7 mouse cellular contexts compared by ENCODE assay signal in genomic region chr19:5016782-5017181, GRCm38 (mm10). TPM values are rescaled to one million over a fixed set of nuclear protein-coding genes. Genes with fewer than 3 reads are reported as not detected.
DNase-seq lines count a peak whose midpoint lies in the region; ATAC-seq and TF ChIP-seq lines count a peak whose summit lies in the region.

No protein-coding gene starts in this region.

- 0 out of 2 replicates have a peak overlapping the region, but pooled peaks have one; percentile 9 for H3K9ac ChIP-seq in ES-Bruce4 (ENCODE audit: low read depth, poor library complexity, severe bottlenecking)
- H3K9ac ChIP-seq in lung, postnatal 0 days (replicated peaks; ENCODE audit: low read depth), result no peak overlapping the region

- intact Hi-C loops in gastrocnemius, postnatal 36 days (cut with DNase I), result no loop called here

- peaks cover 1% of the 10 kb centered on the region for H3K4me1 ChIP-seq in ES-Bruce4 (ENCODE audit: control insufficient read depth, insufficient read depth, low read length)
- H3K4me1 ChIP-seq in lung, postnatal 0 days (ENCODE audit: insufficient read depth, low read depth, low read length), result no peaks in the 10 kb centered on the region

- TF ChIP-seq POLR2A in ES-Bruce4 (IDR thresholded peaks at IDR 0.05; ENCODE audit: insufficient read depth, low read length), result no peak

- peak overlapping the region; percentile 62 for H3K27ac ChIP-seq in ES-Bruce4 (ENCODE audit: insufficient read depth, low read length)
- peak overlapping the region; percentile 38; the same call in 1 of the 2 replicates for H3K27ac ChIP-seq in lung, postnatal 0 days (ENCODE audit: low read length)

- H3K4me3 ChIP-seq in ES-Bruce4 (ENCODE audit: low read depth, low read length), result no peak overlapping the region
- H3K4me3 ChIP-seq in lung, postnatal 0 days (ENCODE audit: low read depth, low read length), result no peak overlapping the region

- peak; percentile 92 for TF ChIP-seq CTCF in ES-Bruce4 (IDR thresholded peaks at IDR 0.05; ENCODE audit: low read depth, low read length)
- TF ChIP-seq CTCF in lung, postnatal 0 days (IDR thresholded peaks at IDR 0.05), result peak; percentile 84

- H3K9me3 ChIP-seq in ES-Bruce4 (replicated peaks; ENCODE audit: control insufficient read depth, insufficient read depth, low read length, poor library complexity, severe bottlenecking), result no peaks in the 10 kb centered on the region
- no peaks in the 10 kb centered on the region for H3K9me3 ChIP-seq in lung, postnatal 0 days (ENCODE audit: low read length)

- H3K36me3 ChIP-seq in ES-Bruce4 (ENCODE audit: control insufficient read depth, insufficient read depth, low read length, poor library complexity, severe bottlenecking), result no peaks in the 10 kb centered on the region
- H3K36me3 ChIP-seq in lung, postnatal 0 days (ENCODE audit: insufficient read depth, low read length), result no peaks in the 10 kb centered on the region

- H3K4me2 ChIP-seq in lung, postnatal 0 days (replicated peaks; ENCODE audit: low read depth, low read length), result peak overlapping the region; percentile 27; the same call in 1 of the 2 replicates

- TF ChIP-seq EP300 in ES-Bruce4 (IDR thresholded peaks at IDR 0.05; ENCODE audit: insufficient read depth, low read depth, low read length), result no peak
- no peak for TF ChIP-seq EP300 in lung, postnatal 0 days (IDR thresholded peaks at IDR 0.05)

- peak; percentile 74 for ATAC-seq in lung, postnatal 0 days

- WGBS in lung, postnatal 0 days, result 24% methylated on average over 12 of the region's 12 CpGs

- H3K27me3 ChIP-seq in ES-Bruce4 (ENCODE audit: control insufficient read depth, insufficient read depth, low read length, poor library complexity, severe bottlenecking), result no peaks in the 10 kb centered on the region
- no peaks in the 10 kb centered on the region for H3K27me3 ChIP-seq in lung, postnatal 0 days (replicated peaks; ENCODE audit: insufficient read depth, low read length)

- peak; percentile 84 to 87 for DNase-seq in B cell, adult 2 months
- peak; percentile 70 for DNase-seq in cerebellum, adult 9-11 months
- DNase-seq in gastrocnemius, postnatal 36 days, result peak; percentile 31 to 53
- DNase-seq in kidney, adult 9 months, result peak; percentile 72
- peak; percentile 88 for DNase-seq in lung, postnatal 0 days (ENCODE audit: low spot score)
- peak; percentile 56 for DNase-seq in spleen, adult 12 weeks (ENCODE audit: low spot score)

RNA-seq across cellular contexts. Expression of gene Slc29a2, which starts 6.9 kb away (rescaled TPM):
- 16.8 and 18.5 TPM in 2 replicates for polyA plus RNA-seq in ES-Bruce4 (2011; ENCODE audit: insufficient read depth, insufficient read length, low read depth, missing spikeins)
- 1 to 10 TPM; 5.9 to 6.9 TPM for total RNA-seq in gastrocnemius, postnatal 36 days (2021)
- polyA plus RNA-seq in lung, postnatal 0 days (2015; fragmentation: Nextera tagmentation; extraction: Ambion mirVana), result 0.88 TPM in 2 replicates

RNA-seq across cellular contexts. Expression of gene B4gat1, which starts 21.8 kb away (rescaled TPM):
- polyA plus RNA-seq in ES-Bruce4 (2011; ENCODE audit: insufficient read depth, insufficient read length, low read depth, missing spikeins), result 8.9 and 10.9 TPM in 2 replicates
- total RNA-seq in gastrocnemius, postnatal 36 days (2021), result 10 to 100 TPM; 20.5 to 20.8 TPM
- polyA plus RNA-seq in lung, postnatal 0 days (2015; fragmentation: Nextera tagmentation; extraction: Ambion mirVana), result 33.8 and 36.3 TPM in 2 replicates

RNA-seq across cellular contexts. Expression of gene AC124502.3, which starts 21.9 kb away (rescaled TPM):
- polyA plus RNA-seq in ES-Bruce4 (2011; ENCODE audit: insufficient read depth, insufficient read length, low read depth, missing spikeins), result not detected in 2 replicates
- under 1 TPM; 0.87 to 0.96 TPM for total RNA-seq in gastrocnemius, postnatal 36 days (2021)
- 1.1 and 1.6 TPM in 2 replicates for polyA plus RNA-seq in lung, postnatal 0 days (2015; fragmentation: Nextera tagmentation; extraction: Ambion mirVana)

RNA-seq across cellular contexts. Expression of gene Brms1, which starts 24.4 kb away (rescaled TPM):
- 22.3 and 24.0 TPM in 2 replicates for polyA plus RNA-seq in ES-Bruce4 (2011; ENCODE audit: insufficient read depth, insufficient read length, low read depth, missing spikeins)
- 10 to 100 TPM; 11.5 to 14.1 TPM for total RNA-seq in gastrocnemius, postnatal 36 days (2021)
- 40.8 and 47.6 TPM in 2 replicates for polyA plus RNA-seq in lung, postnatal 0 days (2015; fragmentation: Nextera tagmentation; extraction: Ambion mirVana)

RNA-seq across cellular contexts. Expression of gene Npas4, which starts 26.7 kb away (rescaled TPM):
- polyA plus RNA-seq in ES-Bruce4 (2011; ENCODE audit: insufficient read depth, insufficient read length, low read depth, missing spikeins), result 0.24 and 0.27 TPM in 2 replicates
- total RNA-seq in gastrocnemius, postnatal 36 days (2021), result under 1 TPM in 1 of 2 experiments, not detected in 1; 0.07 TPM
- 0.04 TPM in 1 of 2 replicates, not detected in the other for polyA plus RNA-seq in lung, postnatal 0 days (2015; fragmentation: Nextera tagmentation; extraction: Ambion mirVana)
